Mouse (Mus musculus) adrenal gland, postnatal 10 days (tissue): ENCODE data around the gene Dcn. TPM values are rescaled to one million over a fixed set of nuclear protein-coding genes. Genes with fewer than 3 reads are reported as not detected.

Source experiments
- DNase-seq: peaks from one replicate; pipeline ENCODE4 v3.0.0; 2021; ENCODE audit warnings: mixed read lengths
- long read RNA-seq, 2 experiments: library from polyadenylated mRNA; stranded (forward); transcript quantifications; one replicate each; pipeline ENCODE4 v2.0.0; 2021
- total RNA-seq, 2 experiments: library from RNA; stranded (reverse); gene quantifications; 2 replicates each; pipeline ENCODE4 v1.2.3; 2021

Gene Dcn
- 100 to 1,000 TPM; 277 to 311 TPM for total RNA-seq
- long read RNA-seq, experiment 1, transcript Dcn-201 (8 exons, 1,758 nt): major isoform, 348 of 393 reads
- long read RNA-seq, experiment 1, transcript Dcn-202 (8 exons, 1,758 nt): minor isoform, 23 of 393 reads
- long read RNA-seq, experiment 1, partial matches to known transcripts: 19 of 393 reads
- long read RNA-seq, experiment 1, other reads (novel, unspliced or antisense): 3 of 393 reads
- long read RNA-seq, experiment 2, transcript Dcn-201 (8 exons, 1,758 nt): major isoform, 123 of 139 reads
- long read RNA-seq, experiment 2, transcript Dcn-202 (8 exons, 1,758 nt): minor isoform, 10 of 139 reads
- long read RNA-seq, experiment 2, partial matches to known transcripts: 5 of 139 reads
- long read RNA-seq, experiment 2, other reads (novel, unspliced or antisense): 1 of 139 reads

DNA sequence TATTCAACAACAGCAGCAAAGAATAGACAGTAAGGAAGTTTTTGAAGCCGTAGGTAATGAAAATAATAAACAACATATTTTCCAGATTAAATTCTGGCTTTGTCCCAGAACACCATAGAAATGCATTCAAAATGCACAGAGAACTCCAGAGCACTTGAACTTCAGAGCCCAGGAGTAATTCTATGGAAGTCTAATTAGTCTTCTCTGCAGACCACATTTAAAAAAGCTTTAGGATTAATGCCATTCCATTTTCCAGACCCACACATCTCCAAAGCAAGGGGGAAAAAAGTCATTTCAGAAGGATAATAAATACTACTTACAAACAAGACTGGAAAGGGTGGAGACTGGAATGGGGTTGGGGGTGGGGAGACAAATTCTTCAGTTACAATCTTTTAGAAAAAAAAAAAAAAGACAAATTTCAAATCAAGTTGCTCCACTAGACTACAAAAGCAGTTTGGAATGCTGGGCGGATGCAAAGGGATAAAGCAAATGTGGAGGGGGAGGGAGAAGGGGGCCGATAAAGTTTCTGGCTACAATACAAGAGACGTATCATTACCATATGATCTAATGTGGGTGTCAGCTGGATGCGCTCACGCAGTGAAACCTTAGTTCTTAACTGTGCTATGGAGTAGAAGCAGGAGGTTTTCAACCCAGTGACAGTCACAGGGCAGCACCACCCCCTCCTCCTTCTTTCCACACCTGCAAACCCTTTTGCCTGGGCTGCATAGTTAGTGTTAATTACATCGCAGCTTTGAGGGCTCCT, at the start of gene Dcn:
TSS of gene Dcn (plus strand) at position 606 of the 763 bp plus-strand sequence.
- DNase-seq: peak; percentile 19

DNA sequence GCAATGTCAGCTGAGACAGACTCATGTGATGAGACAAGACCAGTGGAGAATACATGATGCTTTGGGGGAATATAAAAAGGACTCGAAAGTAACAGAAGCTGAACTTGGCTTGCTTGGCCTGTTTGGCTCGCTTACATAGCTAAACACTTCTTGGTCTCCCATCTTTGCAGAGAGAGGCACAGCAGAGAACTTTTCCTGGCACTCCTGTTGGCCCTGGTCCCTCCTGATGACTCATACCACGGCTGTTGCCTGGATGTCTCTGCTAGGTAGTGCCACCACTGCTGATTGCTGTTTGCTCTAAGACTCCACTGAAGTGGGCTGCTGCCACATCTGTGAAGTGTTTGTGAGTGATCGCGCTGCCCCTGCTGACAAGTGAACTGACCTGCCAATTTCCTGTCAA, 42.7 kb upstream of the Dcn start:
- DNase-seq: peak; percentile 50

DNA sequence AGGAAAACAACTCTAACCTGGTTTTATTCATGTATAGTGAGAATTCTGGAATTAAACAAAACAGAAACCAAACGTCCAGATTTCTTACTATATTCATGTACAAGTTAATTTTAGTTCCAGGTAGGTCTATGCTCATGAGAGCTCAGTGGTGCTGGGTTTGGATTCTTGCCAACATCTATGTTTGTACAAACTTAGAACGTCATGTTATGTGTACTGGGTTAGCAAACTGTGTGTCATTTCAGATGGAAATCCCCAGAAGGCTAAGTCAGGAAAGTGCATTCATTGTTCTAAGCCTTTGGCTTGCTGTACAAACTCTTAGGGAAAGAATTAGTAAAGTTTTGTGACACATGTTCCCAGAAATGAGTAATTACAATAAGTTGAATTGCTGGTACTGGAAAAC, 37.1 kb upstream of the Dcn start:
- DNase-seq: no peak

DNA sequence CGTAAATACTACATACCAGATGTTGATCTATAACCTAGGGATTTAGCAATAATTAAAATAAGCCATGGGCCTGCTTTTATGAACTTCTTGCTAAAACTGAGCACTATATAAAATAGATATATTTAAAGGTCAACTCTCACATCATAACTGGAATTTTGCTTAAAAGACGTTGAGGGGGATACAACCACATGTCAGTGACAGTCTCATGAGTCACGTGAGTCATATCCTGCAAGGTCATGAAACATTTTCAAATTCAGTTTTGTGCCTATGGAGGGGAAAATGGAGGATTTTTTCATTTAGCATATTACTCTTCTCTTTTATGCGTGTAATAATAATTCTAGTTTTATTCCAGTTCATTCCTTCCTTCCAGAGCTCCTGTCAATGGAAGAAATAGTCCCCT, 32.9 kb upstream of the Dcn start:
- no peak for DNase-seq

DNA sequence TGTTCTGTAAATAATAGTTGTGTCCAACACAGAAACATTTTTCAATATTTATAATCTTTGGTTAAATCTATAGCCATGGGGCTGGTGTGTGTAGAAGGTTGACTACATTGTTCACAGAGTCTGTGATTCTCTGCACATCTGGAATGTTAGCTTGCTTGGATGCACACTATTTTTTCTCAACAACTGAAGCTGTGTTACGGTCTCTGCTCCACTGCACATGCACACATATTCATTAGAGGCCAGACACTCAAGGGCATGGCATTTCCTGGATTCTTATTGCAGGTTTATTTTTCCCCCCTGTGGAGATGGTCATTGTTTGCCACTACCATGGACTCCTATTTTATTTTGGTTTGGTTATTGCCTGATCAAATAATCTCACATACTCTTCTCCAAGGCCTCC, 26.5 kb upstream of the Dcn start:
- DNase-seq: no peak

DNA sequence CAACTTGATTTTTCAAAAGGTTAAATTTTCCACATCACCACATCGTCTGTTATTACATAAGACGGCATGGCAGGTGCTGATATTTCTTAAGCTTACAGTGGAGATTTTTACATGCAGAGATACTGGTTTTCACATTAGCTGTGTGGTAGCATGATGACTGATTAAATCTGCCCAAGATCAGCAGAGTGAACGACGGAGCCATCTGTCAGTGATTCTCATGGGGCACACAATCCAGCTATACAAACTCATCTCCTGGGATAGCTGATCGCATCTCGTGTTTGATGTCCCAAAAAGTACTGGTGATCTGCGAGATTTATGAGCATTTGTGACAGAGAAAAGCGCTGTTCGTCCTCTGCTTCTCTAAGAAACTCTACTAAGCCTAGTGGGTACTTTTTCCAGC, 25.9 kb upstream of the Dcn start:
- DNase-seq: no peak

DNA sequence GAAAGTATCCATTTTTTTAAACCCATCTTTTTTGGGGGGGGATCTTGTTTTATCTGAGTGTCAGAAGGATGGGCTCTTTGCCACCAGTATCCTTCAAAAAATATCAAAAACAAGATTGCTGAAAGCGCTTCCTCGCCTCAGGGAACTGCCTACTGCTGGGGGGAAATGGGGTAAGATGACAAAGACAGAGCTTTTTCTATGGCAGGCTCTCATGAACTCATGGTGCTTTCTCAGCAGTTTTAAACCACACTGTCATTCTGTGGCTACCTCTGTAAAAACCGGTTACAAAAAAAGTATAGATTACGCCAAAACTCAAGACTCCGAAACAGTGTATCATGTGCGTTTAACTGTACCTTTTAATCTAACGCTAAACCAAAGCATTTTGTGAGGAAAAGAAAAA, 22.4 kb upstream of the Dcn start:
- no peak for DNase-seq

DNA sequence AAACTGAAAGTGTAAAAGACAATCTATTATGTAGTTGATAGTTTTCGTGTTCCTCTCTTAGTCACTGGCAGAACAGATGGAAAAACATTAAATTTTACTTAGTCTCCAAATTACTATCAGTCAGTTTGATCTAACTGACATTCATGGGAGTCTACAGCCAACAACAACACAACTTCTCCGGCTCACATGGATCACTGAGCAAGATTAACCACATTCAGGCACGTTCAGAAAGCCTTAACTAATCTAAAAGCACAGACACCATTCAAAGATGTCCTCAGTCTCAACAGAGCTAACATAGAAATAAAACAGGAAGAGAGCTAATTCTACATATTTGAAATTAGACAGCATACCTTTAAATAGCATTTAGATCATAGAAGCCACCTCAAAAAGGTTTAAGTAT, 12.6 kb upstream of the Dcn start:
- no peak for DNase-seq

DNA sequence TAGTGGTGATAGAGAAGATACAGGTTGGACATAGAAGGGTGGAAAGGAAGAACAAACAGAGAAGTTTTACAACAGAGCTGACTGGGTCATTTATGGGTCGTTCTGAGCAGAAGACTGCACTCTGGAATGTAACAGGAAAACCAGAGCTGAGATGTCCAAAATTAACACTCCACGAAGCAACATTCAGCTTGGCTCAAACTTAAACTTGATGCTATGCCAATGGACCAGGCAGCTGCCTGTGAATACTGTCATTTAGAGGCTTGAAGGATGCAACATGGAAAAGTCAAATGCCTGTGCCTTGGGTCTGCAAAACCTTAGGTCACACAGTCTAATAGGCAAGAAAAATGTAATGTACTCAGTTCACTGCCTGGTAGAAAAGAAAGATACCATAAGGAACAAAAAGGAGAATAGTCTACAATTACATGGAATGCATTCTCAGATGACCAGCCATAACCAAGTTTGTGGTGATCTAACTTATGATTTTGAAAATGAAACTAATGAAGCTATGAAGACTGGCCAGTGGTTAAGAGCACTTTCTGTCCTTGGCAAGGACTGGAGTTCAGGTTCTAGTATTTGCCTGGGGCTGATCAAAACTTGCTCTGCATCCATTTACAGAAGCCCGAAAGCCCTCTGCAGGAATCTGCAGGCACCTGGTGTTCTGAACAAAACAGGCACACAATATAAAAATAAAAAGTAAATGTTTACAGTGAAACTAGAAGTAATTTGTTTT, 9.8 kb upstream of the Dcn start:
- DNase-seq: no peak

DNA sequence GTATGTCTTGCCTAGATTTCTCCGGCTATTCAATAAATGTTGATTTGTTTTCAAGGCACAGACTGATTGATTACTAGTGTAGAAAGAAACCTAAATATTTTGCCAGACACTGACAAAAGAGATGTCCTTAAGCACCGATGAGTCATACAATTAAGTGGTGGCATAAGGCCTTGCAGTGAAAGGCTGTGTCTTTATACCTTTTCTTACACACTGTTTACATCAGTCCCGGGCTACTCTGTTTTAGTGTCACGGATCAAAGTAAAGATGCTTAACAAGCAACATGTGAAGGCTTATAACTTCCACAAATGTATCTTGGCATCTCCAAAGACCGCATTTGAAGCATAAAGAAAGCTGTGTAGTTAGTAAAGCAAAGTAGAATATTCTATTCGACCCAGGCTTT, 3.9 kb upstream of the Dcn start:
- no peak for DNase-seq

DNA sequence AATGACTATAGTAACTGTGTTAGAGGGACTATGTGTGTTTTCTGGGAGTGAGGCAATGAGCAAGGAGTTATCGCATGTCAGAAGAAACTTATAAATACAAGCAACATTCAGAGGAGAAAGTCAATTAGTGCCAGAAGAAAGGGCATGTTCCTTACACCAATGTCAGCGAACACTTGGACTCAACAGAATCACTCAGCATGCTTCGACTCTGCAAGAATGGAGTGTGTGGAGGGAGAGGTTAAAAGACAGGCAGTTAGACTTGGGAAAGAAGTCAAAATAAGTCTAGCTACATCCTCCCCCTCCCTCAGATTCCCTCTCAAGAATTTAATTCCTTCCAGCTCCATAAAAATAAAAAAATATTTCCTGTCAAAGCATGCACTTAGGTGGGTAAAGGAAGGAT, 1.1 kb upstream of the Dcn start:
- no peak for DNase-seq

DNA sequence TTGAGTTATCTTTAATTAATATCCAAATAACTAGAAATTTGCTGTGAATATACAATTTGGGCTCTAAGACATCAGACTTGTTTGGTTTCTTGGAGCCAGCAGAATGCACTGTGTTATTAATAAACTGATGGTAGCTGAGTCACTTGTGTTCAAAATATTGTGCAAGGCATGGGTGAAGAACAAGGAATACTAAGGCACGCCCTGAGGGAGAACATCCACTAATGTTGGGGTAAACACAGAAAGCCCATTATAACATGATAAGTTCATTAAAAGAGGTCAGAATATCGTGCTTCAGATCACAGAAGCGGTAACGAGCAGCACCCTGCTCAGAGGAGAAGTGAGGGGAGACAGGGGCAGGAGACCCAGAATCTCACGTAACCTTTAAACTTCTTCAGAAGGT, 2.7 kb downstream of the Dcn start:
- no peak for DNase-seq

DNA sequence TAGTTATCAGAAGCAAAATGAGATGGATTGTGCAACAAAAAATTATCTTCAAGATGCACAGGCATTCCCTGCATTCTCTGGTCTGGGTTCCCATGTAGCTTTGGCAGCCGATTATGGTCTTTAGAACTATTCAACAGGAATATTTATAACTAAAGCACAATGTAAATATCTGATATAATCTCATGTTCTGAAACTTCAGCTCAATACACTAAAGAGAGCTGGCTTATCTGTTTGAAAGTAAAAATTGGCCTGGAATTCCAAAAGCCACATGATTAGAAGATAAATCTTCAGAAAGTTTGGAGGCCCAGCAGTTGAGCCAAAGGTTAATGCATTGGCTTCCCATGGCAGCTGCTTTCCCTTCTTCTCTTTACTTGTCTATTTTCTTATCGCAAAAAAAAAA, 4.6 kb downstream of the Dcn start:
- DNase-seq: no peak

DNA sequence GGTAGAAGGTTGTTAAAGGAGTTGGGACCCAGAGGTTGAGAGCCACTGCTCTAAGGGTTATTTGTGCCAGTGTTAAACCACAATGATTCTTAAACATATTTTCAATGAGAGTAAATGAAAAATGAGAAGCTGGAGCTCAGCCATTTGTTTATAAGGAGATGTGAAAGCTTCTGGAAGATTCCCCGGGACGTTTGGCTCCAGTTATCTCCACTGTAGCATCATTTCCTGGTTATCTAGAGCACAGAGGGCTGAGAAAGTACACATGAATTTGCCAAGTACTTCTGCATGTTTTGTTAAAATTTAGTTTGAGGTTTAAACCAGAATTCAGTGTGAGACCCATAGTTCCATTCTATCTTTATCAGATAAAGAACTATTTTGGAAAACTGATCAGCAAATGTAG, 5.7 kb downstream of the Dcn start:
- DNase-seq: no peak

DNA sequence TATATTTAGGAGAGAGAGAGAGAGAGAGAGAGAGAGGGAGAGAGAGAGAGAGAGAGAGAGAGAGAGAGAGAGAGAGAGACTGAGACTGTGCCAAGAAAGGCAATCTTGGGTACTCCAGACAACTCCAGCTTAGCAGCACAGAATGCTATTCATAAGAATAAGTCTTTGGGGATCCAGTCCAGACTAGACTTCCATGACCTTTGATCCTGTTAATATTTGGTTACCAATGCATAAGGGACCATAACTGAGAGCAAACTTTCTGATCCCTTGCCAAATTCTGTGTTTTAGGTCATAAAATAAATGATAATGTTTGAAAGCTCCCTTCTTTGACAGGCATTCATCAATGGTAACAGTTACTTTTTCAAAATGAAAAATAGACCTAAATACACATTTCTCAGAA, 6.7 kb downstream of the Dcn start:
- no peak for DNase-seq

DNA sequence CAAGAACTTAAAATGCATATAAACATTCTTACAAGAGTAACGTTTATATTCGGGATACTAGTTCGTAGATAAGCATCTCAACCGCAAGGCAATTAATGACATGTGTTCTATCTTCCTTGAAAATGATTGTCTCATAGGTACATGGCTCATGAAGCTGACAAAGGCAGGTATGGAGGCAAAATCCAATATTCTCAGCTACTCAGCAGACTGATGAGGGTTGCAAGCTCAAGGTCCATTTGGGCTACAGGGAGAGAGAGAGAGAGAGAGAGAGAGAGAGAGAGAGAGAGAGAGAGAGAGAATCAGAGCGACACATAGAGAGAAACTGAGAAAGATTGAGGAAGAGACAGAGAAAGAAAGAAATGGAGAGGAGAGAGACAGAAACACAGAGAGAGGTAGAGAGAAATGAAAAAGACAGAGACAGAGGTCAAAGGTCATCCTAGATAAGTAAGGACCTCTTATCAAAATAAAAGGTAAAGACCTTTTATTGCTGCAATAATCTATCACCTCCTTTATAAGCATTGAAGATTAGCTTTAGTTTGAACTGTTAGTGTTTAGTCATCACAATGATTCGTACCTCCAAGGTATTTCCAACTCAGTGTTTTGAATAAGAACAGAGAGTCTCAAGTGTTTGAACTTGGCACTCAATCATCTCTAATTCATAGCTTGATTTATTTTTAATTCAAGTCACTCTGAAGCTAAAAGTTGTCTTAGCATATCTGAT, 8.0 kb downstream of the Dcn start:
- no peak for DNase-seq

DNA sequence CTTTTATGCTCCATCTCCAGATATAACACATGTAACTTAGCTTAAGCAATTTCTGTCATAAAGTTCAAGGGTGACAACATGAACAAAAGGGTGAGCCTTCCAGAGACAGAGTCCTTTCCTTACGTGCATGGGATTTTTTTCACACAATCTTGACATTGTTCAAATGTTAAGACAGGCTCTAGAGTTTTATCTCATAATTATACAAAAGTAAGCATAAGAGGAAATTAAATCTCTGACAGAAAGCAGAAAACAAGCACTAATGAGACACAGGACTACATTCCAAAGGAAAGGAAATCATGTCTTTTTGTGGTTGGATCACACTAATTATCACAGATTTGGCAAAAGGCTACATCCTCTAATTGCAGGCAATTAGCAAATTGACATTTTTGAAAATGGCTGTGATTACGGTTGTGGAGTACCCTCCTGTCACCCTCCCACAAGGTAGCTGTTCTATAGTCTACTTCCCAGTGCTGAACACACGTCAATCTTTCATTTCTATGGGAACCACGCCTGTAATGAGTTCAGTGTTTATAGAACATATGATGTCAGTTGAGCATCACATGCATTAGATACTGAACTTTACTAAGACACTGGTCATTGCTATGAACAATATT, 13.1 kb downstream of the Dcn start:
- DNase-seq: no peak

DNA sequence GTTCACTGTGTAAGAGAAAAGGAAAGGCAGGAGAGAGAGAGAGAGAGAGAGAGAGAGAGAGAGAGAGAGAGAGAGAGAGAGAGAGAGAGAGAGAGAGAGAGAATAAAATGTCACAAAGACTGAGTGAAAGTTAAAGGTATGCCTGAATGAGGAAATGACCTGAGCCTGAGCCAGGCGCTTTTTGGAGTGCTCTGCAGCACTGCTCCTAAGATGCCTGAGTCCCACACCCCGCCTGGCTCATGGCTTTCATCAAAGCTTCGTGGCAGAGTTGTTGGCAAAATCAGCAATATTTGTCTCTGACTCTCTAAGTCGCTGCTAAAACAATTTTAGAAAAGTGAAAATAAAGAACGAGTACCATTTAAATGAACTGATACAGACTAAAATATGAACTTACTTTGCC, 18.2 kb downstream of the Dcn start:
- peak; percentile 16 for DNase-seq

DNA sequence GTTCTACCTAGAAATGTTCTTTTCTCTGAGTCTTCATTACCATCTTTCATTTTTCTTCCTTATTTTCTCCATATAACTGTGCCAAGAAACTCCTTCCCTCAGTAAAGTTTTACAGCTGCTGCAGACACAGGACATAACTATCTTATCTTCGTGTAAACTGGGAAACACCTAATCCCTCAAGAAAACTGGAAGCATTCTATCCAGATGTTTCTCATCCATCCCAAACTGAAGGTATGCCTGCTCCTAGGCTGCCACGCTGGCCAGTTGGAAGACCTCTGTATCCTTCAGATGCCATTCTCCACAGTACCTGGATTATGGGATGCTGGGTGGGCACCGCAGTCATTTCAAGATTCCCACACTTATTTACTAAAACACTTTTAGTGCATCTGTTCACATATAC, 44.0 kb downstream of the Dcn start:
- no peak for DNase-seq

DNA sequence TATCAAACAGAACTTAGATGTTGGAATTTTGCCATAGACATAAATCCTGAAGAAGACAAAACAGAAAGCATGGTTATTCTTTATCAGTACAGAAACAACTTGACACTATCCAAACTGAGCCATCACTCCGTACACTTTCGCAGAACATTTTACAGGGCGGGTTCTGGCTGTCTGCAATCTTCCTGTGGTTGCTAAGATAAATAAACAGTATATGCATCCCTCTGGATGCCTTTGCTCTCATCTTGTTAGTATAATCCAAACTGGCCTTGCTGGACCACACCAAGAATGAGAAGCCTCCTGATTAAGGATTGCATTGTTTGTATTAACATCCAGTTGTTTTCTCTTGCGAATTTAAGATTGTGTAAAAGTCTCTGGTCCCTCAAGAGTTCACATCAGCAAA, 56.3 kb downstream of the Dcn start:
- no peak for DNase-seq

DNA sequence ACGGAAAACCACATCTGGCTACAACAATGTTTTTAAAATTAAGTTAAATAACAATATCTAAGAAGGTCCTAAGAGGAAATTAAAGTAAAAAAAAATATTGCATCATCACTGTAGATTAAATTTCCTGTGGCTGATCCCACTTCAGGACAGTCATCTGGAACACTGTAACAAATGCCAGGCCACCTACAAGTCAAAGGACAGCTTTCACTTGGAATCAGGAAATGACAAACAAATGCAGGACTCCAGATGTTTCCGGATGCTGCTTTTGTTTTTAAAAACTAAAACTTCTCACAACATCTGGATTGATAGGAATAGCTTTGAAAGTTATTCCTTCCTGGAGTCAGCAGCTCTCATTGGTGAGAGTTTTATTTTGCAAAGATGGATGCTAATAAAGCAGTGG, 57.5 kb downstream of the Dcn start:
- DNase-seq: no peak

DNA sequence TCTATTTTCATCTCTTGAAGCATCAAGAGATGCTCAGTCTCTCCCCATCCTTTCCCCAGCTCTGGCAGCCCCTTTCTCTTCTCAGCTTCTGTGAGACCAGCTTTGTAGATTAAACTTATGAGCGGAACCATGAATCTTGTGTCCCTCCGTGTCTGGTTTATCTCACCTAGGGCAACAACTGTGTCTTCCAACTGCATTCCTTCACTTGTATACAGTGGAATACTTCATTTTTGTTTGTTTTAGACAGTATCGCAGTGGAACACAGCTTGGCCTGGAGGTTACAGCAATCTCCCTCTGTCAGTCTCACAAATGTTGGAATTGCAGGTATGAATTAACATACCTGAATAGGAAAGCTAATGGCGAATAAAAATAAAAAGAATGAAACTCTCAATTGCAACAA, 58.8 kb downstream of the Dcn start:
- no peak for DNase-seq
